Mouse (Mus musculus): ENCODE data around the gene Zer1. TPM values are rescaled to one million over a fixed set of nuclear protein-coding genes. Genes with fewer than 3 reads are reported as not detected.

Gene Zer1
- polyA plus RNA-seq, 1 experiment from 2014 or later = 7.2 TPM

- Histone ChIP-seq H3K27ac (peak overlapping the region; percentile 63; the same call in 1 of the 2 replicates), H3K4me3 (peak overlapping the region; percentile 49), H3K36me3 (peaks cover 45% of the 10 kb centered on the region), H3K9me3 (no peaks in the 10 kb centered on the region), H3K27me3 (ENCODE audit: insufficient read depth, poor library complexity, severe bottlenecking) (no peaks in the 10 kb centered on the region), H3K4me1 (peaks cover 23% of the 10 kb centered on the region)
- WGBS = 11% methylated on average over 12 of the region's 12 CpGs
- DNase-seq (ENCODE audit: low spot score) = no peak
Observed at GRCm38 (mm10) chr2:30084632-30085031, 39.8 kb downstream of the Zer1 start.

GRCm38 (mm10) chr2:30084113-30084512 lies 40.3 kb downstream of the Zer1 start:
- WGBS = 52% methylated on average over 5 of the region's 5 CpGs
- H3K36me3 ChIP-seq = peaks cover 44% of the 10 kb centered on the region
- no peaks in the 10 kb centered on the region for H3K27me3 ChIP-seq (ENCODE audit: insufficient read depth, poor library complexity, severe bottlenecking)
- H3K27ac ChIP-seq = no peak overlapping the region
- DNase-seq (ENCODE audit: low spot score) = no peak
- H3K4me1 ChIP-seq = peaks cover 28% of the 10 kb centered on the region
- no peaks in the 10 kb centered on the region for H3K9me3 ChIP-seq
- H3K4me3 ChIP-seq = no peak overlapping the region

DNA sequence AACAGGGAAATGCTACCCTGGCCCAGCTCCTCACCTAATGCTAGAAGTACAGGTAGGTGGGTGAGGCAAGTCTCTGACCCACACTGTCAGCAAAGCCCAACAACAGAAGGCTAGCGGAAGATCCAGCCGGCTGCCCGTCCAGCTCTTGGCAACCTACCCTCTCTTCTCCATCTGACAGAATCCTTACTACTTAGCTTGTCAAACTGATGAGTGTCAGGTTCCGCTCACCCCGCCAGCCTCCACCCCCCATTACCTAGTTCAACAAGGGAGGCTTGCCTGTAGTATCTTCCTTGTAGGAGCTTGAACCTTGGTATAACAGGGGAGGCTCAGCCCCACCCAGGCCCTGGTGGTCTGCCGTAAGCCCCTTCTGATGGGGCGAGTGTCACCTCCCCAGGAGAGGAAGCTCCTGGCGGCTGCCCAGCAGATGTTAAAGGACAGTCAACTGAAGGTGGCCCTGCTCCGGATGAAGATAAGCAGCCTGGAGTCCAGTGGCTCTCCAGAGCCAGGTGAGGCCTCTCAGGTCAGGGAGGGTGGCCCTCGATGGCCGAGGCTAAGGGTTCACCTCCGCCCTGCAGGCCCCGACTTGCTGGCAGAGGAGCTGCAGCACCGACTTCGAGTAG lies 44.1 kb downstream of the Zer1 start:
- WGBS = 80% methylated on average over 15 of the region's 15 CpGs

DNA sequence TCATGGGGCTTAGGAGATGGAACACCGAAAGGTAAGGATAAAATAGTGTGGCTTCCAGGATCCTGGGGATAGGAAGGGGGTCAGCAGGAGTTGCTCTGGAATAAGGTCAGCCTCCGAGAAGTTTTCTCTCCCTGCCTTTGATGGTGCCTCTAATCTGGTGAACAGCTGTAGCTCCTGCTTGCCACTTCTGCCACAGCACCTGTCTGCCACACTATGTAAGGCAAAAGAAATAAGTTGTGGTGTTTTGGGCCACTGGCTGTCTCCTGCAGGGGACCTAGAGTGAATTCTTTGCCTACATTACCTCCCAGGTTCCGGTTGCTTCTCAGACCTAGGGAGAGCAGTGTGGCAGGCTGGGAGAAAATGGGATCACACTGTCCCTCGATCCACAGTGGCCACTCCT lies 45.6 kb downstream of the Zer1 start:
- WGBS = 62% methylated on average over 4 of the region's 4 CpGs
- DNase-seq (ENCODE audit: low spot score) = no peak
- Histone ChIP-seq H3K27ac (peak overlapping the region; percentile 90), H3K4me3 (peak overlapping the region; percentile 71), H3K4me1 (peaks cover 31% of the 10 kb centered on the region), H3K9me3 (no peaks in the 10 kb centered on the region), H3K36me3 (peaks cover 23% of the 10 kb centered on the region), H3K27me3 (ENCODE audit: insufficient read depth, poor library complexity, severe bottlenecking) (no peaks in the 10 kb centered on the region)

More for the DNA sequence above, 44.1 kb downstream of the Zer1 start:
- H3K9me3 ChIP-seq = no peaks in the 10 kb centered on the region
- no peak overlapping the region for H3K4me3 ChIP-seq
- no peak overlapping the region; the same call in 1 of the 2 replicates for H3K27ac ChIP-seq
- H3K27me3 ChIP-seq (ENCODE audit: insufficient read depth, poor library complexity, severe bottlenecking) = no peaks in the 10 kb centered on the region
- DNase-seq (ENCODE audit: low spot score) = no peak
- H3K4me1 ChIP-seq = peaks cover 43% of the 10 kb centered on the region
- H3K36me3 ChIP-seq = peaks cover 25% of the 10 kb centered on the region

DNA sequence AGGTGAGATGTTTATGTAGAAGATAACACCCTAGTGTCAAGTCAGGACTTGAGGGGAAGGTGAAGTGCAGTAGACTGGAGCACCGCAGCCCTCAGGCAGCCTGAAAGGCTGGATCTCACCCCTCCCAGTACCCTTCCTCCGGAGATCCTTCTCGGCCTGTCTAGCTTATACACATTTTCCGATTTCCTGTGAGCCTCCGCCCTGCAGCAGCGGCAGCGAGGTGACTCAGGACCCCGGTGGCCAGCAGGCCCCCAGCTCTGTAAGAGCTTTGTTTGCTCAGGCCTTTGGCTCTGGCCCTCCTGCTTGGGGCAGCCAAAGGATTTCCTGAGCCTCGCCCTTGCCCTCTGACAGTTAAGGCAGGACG lies 46.1 kb downstream of the Zer1 start:
- Histone ChIP-seq H3K36me3 (peaks cover 26% of the 10 kb centered on the region), H3K27me3 (ENCODE audit: insufficient read depth, poor library complexity, severe bottlenecking) (no peaks in the 10 kb centered on the region), H3K4me1 (peaks cover 31% of the 10 kb centered on the region), H3K4me3 (peak overlapping the region; percentile 71), H3K27ac (peak overlapping the region; percentile 90), H3K9me3 (no peaks in the 10 kb centered on the region)
- DNase-seq (ENCODE audit: low spot score) = no peak
- 17% methylated on average over 10 of the region's 10 CpGs for WGBS

DNA sequence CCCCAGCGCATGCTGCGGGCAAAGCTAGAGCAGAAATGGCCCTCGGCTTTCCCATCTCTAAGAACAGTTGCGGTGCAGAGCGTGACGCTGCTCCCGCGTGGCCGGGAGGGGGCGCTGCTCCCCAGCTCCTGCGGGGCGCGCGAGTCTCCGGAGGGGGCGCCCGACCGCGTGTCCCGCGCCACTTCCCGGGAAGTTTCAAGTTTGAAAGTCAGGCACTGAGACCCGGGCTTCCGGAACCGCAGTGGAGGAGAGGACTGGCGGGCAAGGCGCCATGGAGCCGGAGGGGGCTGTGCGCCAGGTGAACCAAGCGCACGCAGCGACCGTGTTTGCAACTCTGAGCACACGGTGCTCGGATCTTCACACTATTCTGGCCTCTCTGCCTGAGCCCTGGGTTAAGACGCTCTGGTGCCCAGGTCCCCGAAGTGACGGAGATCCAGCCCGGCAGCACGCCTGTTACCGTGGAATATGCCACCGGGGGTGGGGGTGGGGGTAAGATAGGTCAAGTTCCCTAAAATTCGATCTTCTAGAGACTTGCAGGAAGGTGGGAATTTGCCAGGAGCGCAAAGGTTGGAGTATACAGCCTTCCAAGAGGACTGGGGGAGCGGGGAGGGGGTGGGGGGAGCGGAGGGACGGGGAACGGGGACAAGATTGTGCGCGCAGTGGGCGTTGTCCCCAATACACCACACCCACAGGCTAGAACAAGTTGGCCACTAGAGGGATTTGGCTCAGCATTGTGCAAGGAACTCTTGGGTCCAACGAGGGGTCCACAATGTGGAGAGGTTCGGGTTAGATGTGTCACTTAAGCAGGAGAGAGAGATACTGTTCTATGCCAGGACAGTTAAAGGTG lies 46.7 kb downstream of the Zer1 start, which contains the start of gene Pkn3:
TSS of gene Pkn3 (plus strand) at position 183 of the 847 bp plus-strand sequence.
- peak; percentile 92 for DNase-seq (ENCODE audit: low spot score)
- 1% methylated on average over 53 of the region's 53 CpGs for WGBS
- Histone ChIP-seq H3K4me3 (peak within 1 kb of the TSS; percentile 71), H3K9me3 (no peaks in the 10 kb centered on the region), H3K36me3 (peaks cover 29% of the 10 kb centered on the region), H3K4me1 (peaks cover 31% of the 10 kb centered on the region), H3K27ac (peak within 1 kb of the TSS; percentile 90), H3K27me3 (ENCODE audit: insufficient read depth, poor library complexity, severe bottlenecking) (no peaks in the 10 kb centered on the region)

- 62% methylated on average over 6 of the region's 6 CpGs for WGBS
- no peaks in the 10 kb centered on the region for H3K9me3 ChIP-seq
- peak overlapping the region; percentile 71 for H3K4me3 ChIP-seq
- no peak for DNase-seq (ENCODE audit: low spot score)
- H3K27me3 ChIP-seq (ENCODE audit: insufficient read depth, poor library complexity, severe bottlenecking) = no peaks in the 10 kb centered on the region
- peaks cover 33% of the 10 kb centered on the region for H3K36me3 ChIP-seq
- H3K27ac ChIP-seq = peak overlapping the region; percentile 90; the same call in 1 of the 2 replicates
- H3K4me1 ChIP-seq = peaks cover 31% of the 10 kb centered on the region
Observed at GRCm38 (mm10) chr2:30076959-30077358, 47.4 kb downstream of the Zer1 start.

DNA sequence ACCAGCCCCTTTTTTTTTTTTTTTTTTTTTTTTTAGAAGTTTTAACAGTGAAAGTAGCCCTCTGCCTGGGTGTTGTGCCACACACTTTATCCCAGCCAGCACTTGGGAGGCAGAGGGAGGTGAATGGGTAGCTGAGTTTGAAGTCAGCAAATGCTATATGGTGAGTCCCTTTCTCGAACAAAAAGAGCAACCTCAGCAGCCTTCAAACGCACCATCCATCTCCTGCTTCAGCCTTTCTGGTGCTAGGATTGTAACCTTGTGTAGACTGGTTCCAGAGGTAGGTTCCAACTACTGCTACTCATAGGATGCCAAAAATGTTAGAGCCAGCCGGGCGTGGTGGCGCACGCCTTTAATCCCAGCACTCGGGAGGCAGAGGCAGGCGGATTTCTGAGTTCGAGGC lies 47.9 kb downstream of the Zer1 start:
- no peak overlapping the region for H3K27ac ChIP-seq
- H3K4me3 ChIP-seq = no peak overlapping the region
- H3K9me3 ChIP-seq = no peaks in the 10 kb centered on the region
- peaks cover 31% of the 10 kb centered on the region for H3K4me1 ChIP-seq
- WGBS = 91% methylated on average over 9 of the region's 9 CpGs
- peaks cover 32% of the 10 kb centered on the region for H3K36me3 ChIP-seq
- no peaks in the 10 kb centered on the region for H3K27me3 ChIP-seq (ENCODE audit: insufficient read depth, poor library complexity, severe bottlenecking)
- DNase-seq (ENCODE audit: low spot score) = no peak

DNA sequence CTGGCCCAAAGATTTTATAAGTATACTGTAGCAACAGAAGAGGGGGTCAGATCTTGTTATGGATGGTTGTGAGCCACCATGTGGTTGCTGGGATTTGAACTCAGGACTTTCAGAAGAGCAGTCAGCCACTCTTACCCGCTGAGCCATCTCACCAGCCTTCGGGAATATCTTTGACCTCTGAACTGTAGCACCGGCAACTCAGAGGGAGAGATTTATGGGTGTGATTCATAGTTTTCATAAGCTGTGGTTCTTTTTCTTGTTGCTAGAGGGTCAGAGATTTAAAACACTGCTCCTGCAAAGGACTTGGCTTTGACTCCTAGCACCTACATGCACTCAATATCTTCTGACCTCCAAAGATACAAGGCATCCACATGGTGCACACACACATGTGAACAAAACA lies 48.8 kb downstream of the Zer1 start:
- H3K4me1 ChIP-seq = peaks cover 31% of the 10 kb centered on the region
- WGBS = 84% methylated on average over 3 of the region's 3 CpGs
- H3K27me3 ChIP-seq (ENCODE audit: insufficient read depth, poor library complexity, severe bottlenecking) = no peaks in the 10 kb centered on the region
- no peak for DNase-seq (ENCODE audit: low spot score)
- peaks cover 26% of the 10 kb centered on the region for H3K36me3 ChIP-seq
- no peaks in the 10 kb centered on the region for H3K9me3 ChIP-seq
- H3K27ac ChIP-seq = no peak overlapping the region
- H3K4me3 ChIP-seq = no peak overlapping the region

DNA sequence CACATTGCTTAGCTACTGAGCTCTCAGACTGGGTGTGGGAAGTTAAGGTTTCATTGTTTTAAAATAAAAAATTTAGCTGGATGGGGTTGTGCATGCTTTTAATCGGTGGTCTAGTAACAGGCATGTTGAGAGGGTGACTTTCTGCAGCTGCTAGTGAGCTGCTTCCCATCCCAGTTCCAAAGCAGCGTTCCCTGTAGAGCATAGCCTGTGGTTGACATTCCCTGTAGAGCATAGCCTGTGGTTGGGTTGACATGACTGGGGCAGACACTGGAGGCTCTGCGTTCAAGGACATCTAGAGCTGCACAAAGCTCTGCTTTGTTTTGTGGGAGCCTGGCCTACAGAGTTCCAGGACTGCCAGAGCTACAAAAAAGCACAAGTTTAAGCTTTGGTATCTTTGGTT lies 51.1 kb downstream of the Zer1 start:
- H3K36me3 ChIP-seq = peaks cover 44% of the 10 kb centered on the region
- H3K4me3 ChIP-seq = no peak overlapping the region
- DNase-seq (ENCODE audit: low spot score) = no peak
- H3K9me3 ChIP-seq = no peaks in the 10 kb centered on the region
- H3K4me1 ChIP-seq = peaks cover 10% of the 10 kb centered on the region
- H3K27me3 ChIP-seq (ENCODE audit: insufficient read depth, poor library complexity, severe bottlenecking) = no peaks in the 10 kb centered on the region
- H3K27ac ChIP-seq = no peak overlapping the region
- WGBS = 79% methylated on average over 3 of the region's 3 CpGs

DNA sequence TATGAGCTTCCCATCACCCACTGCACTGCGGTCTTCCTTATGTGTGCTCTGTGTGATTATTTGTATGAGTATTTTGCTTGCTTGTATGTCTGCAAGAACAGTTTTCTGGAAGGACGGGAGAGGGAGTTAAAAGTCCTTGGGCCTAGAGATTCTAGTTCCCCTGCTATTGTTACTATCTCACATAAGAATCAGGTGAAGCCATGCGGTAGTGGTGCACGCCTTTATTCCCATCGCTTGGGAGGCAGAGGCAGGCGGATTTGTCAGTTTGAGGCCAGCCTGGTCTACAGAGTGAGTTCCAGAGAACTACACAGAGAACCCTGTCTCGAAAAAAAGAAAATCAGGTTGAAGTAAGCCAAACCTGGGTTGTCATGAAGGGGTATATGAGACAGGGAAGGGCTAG lies 51.5 kb downstream of the Zer1 start:
- WGBS = 77% methylated on average over 7 of the region's 7 CpGs
- DNase-seq (ENCODE audit: low spot score) = no peak

DNA sequence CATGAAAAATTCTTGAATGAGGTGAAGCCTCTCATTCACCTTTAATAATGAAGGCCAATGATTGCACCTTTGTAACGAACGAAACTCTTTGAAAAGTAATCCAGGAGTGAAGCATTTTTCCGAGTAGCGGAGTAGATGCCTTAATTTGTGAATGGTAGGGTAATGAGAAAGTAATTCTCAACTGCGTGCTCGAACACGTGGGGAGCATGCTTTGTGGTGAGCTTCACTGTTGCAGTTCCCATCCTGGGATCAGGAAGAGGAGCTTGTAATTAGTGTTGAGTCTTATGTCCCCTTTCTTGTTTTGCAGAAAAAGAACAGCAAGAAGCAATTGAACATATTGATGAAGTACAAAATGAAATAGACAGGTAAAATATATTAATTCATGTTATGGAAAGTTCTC lies 56.4 kb downstream of the Zer1 start:
- Histone ChIP-seq H3K4me1 (peaks cover 33% of the 10 kb centered on the region), H3K36me3 (peaks cover 37% of the 10 kb centered on the region), H3K27me3 (ENCODE audit: insufficient read depth, poor library complexity, severe bottlenecking) (no peaks in the 10 kb centered on the region), H3K27ac (peak overlapping the region; percentile 100), H3K9me3 (no peaks in the 10 kb centered on the region), H3K4me3 (peak overlapping the region; percentile 93)
- WGBS = 55% methylated on average over 7 of the region's 7 CpGs
- no peak for DNase-seq (ENCODE audit: low spot score)

More for the DNA sequence above, 51.5 kb downstream of the Zer1 start:
- Histone ChIP-seq H3K9me3 (no peaks in the 10 kb centered on the region), H3K27me3 (ENCODE audit: insufficient read depth, poor library complexity, severe bottlenecking) (no peaks in the 10 kb centered on the region), H3K36me3 (peaks cover 47% of the 10 kb centered on the region), H3K27ac (no peak overlapping the region), H3K4me3 (no peak overlapping the region), H3K4me1 (peaks cover 10% of the 10 kb centered on the region)
